Mouse (Mus musculus): ENCODE results near the gene Abca14.
A peak's percentile ranks its signal among the peaks of the same experiment; 100 is the strongest.
"Not testable (repeated sequence)": the region's sequence is repeated elsewhere in the genome, so short reads cannot be mapped to it uniquely, and the experiment has no call there.

Abca14 gene

GRCm38 (mm10) chr7:120201771-120202170 is 2.0 kb upstream of the Abca14 start, which contains the start of gene Crym:
Crym (minus strand) TSS chr7:120202111.
- DNase-seq, result peak in 1 of 2 experiments; percentile 49

GRCm38 (mm10) chr7:120205989-120206388 is 2.2 kb downstream of the Abca14 start:
- no peak for DNase-seq

- no peak for DNase-seq
These were observed 24.8 kb downstream of the Abca14 start for GRCm38 (mm10) chr7:120228541-120228940.

- DNase-seq, result peak in 1 of 2 experiments; percentile 47
These were observed 37.3 kb downstream of the Abca14 start for GRCm38 (mm10) chr7:120241092-120241491.

DNA sequence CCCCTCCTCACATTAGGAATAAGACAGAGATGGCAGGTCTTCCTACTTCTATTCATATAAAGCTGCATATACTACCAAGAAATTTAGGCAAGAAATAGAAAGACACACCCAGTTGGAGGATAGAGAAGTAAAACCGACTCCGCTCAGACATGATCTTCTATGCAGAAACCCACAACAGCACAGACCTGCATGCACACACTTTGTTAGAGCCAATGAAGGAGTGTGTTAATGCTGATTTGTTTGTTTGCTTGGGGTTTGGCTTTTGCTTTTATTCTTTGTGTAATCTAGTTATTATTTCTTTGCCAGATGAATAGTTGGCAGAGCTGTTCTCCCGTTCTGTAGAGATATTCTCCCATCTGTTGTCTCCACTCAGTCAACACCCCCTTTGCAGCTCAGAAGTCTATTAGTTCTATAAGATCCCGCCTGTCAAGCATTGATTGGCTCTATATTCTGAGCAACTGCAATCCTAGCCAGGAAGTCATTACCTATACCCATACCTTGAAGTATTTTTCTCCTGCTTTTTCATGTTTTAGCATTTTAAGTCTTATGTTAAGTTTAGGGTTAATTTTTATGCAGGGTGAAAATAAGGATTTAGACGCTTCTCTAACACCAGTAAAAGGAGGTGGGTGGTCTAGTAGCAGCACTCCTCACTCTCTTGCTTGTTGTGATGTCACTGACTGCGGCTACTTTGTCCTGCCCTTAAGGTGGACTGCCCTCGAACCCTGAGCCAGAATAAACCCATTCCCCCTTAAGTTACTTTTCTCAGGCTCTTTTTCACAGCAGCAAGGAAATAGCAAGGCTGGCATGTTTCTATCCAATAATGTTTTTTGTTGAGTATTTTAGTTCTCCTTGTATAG is 67.6 kb downstream of the Abca14 start:
- no peak for DNase-seq

- peak; percentile 7 to 16 for DNase-seq
These were observed 68.3 kb downstream of the Abca14 start for GRCm38 (mm10) chr7:120272110-120272509.

DNA sequence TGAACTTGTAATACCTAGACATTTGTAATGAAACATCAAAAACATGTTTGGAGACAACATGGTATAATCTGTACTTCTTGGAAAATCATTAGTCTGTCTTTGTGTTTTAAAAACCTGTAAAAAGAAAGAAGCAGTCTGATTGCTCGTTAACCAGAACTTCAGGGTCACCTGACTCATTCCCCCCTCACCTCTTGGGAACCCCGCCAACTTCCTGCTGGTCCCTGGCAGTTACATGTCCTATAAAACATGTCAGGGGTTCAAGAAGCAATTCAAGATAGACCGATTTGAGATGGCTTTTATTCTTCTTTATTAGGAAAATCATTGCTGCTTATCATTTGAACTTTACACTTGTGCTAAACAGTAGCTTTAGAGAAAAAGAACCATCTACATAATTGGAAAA is 81.5 kb downstream of the Abca14 start:
- peak; percentile 42 to 44 for DNase-seq

DNA sequence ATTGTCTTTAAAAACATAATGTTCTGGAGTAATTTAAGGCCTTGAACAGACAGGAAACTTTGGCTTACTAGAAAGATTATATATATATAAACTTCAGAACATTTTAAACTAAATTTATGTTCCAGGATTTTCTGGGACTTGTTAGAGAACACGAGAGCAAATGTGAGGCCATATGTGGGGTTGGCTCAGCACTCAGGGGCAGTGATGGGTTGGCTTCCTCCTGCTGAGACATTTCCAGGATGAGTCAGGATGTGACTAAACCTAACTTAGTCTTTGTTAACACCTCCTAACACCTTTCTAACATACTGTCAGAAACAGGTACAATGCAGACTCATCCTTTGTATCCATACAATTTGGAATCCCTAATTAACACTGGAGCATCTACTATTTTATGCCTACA is 112.3 kb downstream of the Abca14 start:
- DNase-seq, result no peak

DNA sequence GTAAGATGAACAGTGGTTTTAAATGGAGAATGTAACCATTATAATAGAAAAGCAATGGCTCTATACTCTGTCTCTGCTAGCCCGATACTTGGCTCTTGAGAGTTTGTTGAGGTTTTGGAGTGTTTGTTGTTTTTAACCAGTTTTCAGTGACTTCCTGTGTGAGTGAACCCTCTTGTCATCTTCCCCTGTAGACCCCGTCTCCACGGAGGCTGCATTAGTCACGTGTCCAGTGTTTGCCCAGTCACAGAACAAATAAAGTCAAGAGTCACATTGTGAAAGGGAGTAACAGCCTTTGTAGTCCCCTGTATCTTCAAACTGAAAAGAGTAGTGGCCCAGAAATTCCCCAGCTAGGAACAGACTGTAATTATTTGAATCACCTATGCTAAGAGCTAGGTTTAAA is 119.2 kb downstream of the Abca14 start:
- DNase-seq, result no peak

GRCm38 (mm10) chr7:120325911-120326310 is 122.2 kb downstream of the Abca14 start:
- DNase-seq, result not testable (repeated sequence)

DNA sequence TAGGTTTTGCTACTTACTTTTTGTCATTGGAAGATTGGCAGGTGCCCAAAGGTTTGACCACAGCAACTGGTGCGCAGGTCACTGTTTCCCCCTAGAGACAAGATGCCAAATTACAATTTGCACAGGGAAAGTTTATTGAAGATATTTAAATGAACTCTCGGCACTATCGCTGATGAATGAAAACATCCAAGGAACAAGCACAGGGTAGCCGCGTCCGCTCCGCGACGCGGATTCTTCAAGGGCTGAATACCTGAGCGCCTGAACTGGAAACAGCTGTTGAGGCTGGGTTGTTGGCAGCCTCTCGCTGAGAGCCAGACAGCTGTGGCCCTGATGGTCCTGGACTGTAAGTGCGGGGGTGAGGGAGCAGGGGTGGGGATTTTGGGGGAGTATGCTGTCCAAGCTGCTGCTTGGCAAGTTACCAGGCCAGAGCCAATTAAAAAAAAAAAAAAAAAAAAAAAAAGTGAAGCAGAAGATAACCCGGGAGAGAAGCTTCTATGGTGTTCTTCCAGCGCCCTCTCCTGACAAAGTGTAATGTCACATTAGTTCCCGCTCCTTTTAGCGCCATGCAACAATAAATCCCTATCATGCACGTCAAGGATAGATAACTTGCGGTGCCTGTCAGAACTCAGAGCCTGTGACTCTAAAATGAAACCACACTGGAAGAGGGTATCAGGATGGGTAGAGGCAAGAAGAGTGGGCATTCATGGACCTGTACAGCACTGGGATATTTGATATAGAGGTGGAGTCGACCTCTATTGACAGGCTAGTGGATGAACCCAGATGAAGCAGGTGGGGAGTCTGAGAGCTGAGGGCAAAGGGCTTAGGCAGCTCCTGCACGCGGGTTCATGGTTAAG is 123.7 kb downstream of the Abca14 start:
- DNase-seq, result peak; percentile 31 to 53

DNA sequence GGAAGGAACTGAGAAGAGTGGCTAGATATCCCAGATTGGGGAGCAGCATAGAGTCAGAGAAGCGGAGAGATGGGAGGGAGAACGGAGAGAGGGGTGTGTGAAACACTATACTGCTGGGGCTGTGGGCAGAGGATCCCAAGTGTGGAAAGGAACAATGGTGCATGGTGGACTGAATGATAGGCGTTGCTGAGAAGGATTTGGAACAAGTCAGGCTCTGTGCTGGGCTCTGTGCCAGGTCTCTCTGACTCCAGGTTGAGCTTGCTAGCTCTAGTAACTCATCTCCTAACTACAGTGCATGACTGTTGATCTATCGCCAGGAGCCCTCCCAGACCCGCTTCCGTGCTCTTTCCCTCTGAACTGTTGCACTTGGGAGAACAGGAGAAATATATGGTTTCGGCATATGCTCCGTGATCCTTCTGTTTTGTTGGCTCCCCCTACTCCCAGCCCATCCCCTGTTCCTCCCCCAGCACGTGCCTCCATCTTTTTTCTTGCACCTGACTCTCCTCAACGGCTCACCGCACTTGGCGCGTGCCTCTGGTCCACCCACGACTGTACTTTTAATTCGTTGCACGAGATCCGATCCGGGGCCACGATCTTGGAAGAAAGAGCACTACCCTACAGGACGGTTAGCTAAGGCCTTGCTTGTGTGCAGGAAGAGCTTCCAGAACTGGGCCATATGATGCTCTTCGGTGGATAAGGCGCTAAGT is 124.5 kb downstream of the Abca14 start, which contains the start of gene Abca15:
Abca15 (plus strand) TSS at position 584 of the 707 bp plus-strand sequence.
- peak; percentile 71 to 89 for DNase-seq

GRCm38 (mm10) chr7:120361159-120361558 is 157.4 kb downstream of the Abca14 start:
- peak in 1 of 2 experiments; percentile 7 for DNase-seq

All from kidney, postnatal 36 days (tissue).